Mouse (Mus musculus) T-helper 1 cell (primary cell): Measurements from ENCODE around the gene Ggcx.

Experiments
- in situ Hi-C: fragments of 300-600 bp; cut with MboI, MseI; formaldehyde crosslinking; loops from one replicate; pipeline ENCODE4 v1.15.1; 2025; ENCODE audit warnings: high pct_unique_total_duplicates

Gene Ggcx

DNA sequence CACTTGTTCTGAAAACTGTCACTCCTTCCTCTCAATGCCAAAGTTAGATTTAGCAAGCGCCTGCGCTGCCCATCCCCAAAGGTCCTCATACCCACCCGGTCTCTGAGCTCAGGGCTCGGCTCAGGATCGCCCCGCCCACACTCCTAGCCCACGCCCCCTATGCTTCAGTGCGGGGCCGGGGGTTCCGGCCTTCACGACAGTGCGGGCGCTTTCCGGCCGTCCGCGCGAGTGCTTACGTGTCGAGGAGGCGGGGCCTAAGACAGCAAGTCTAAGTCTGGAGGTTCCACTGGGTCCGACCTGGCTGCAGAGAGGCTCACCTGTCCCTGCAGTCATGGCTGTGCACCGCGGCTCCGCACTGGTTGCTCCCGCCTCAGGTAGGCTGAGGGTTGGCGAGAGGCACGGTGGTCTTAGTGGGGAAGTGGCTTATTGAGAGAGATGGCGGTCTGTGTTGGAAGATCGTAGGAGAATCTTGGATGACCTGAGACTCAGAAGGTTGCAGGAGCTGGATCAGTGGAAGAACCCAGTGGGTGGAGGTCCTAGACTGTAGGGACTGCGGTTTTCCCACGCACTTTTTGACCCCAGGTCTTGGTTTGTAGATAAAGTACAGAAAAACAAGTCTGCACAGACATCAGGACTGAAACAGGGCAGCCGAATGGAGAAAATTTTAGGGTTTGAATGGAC is at the start of gene Ggcx:
Gene Ggcx, plus strand, starts transcription at position 233 of the 681 bp plus-strand sequence.
- in situ Hi-C loops: no loop called here

DNA sequence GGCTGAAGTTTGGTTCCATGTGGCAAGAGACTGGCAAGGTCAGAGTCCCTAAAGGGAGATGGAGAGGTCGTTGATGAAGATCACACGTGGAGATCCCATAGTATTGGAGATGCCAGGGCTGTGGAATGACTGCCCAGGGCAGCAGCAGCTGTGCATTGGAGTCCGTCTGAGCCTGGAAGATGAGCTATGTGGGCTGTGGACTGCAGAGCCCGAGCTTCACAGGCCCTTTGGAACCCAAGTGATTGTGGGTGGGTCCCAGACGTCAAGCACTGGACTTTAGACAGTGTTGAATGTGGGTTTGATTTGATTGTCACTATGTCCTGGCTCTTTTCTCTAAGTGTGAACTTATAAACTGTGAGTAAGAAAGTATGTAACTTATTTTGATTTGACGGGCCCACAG is 49.1 kb upstream of the Ggcx start:
- in situ Hi-C loops: no loop called here

DNA sequence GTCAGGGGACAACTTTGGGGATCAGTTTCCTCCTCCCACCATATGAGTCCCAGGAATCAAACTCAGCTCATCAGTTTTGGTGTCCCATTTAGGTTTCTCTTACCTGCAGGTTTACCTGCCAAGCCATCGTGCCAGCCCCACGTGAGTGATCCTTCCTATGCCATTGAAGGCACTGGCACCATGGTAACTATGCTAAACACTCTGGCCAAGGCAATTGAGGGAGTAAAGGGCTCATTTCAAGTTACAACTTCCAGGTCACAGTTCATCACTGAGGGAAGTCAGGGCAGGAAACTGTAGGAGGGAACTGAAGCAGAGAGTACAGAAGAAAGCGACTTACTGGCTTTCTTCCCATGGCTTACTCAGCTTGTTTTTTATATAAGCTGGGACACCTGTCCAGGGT is 47.8 kb upstream of the Ggcx start:
- in situ Hi-C loops: no loop called here

DNA sequence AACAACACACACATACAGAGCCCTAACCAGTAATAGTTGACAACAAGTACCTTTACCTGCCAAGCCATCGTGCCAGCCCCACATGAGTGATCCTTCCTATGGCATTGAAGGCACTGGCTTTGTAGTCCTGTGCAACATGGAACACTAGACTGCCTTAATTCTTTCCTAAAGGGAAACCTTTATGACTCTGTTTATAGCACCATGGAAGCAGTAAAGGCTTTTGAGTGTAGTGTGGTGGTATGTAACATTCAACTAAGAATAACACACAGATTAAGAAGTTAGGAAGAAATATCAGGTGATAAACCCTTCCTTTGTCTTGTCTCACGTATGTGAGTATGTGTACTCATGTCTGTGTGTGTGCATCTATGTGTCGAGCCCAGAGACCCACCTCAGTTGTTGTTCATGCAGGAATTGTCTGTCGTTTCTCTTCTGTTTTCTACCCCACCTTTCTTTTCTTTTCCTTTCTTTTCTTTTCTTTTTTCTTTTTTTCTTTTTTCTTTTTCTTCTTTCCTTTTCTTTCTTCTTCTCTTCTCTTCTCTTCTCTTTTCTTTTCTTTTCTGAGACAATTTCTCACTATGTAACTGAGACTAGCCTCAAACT is 47.2 kb upstream of the Ggcx start, which contains the start of gene Rnf181:
Gene Rnf181, minus strand, starts transcription at position 113 of the 600 bp plus-strand sequence.
- in situ Hi-C loops: no loop called here

DNA sequence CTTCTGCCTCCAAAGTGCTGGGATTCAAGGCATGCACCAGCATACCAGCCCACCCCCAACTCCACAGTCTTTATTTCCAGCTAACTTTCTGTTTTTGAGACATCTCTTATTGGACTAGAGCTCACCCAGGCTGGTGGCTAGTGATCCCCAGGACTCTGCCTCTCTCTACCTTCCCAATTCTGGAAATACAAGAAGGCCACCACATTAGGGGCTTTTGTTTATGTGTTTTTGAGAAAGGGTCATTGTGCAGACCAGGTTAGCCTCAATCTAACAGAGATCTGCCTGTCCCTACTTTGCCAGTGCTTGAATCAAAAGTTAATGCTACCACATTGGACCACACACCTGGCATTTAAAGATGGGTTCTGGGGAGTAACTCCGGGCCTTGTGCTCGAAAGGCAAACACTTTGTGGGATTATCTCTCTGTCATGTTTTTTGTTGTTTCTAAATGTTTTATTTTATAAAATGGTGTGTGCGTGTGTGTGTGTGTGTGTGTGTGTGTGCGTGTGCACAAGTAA is 46.6 kb upstream of the Ggcx start:
- in situ Hi-C loops: no loop called here

DNA sequence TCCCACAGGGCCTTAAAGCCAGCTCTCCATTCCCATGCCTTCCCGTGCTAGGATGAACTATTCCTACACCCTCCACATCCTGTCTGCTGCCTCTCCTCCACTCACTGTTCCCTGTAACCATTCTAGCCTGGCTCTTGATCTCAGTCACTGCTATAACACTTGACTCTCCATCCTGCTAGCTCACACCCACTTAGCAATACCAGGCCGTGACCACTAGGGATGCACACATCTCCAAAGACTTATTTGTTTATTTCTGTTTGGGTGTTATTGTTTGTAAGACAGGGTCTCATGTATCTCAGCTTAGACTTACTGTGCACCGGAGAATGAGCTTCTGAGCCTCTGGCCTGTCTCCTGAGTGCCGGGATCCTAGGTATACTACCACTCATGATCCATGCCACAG is 44.6 kb upstream of the Ggcx start:
- in situ Hi-C loops: no loop called here

DNA sequence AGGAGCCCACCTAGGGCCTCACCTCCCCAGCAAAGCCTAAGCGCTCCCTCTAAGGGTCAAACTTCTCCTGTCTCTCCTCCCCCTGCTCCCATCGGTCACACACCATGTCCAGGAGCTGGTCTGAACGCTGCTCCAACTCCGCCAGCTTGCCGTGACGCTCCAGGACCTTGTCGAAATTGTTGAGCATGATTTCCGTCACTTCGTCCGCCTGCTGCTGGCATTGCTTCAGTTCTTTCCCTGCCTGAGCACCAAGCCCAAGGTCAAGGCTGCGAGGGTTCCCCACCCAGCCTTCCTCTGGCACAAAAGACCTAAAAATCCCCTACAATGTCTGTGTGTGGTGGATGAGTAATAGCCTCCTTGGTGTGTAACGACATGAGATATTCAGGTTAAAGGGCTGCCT is 44.0 kb upstream of the Ggcx start:
- in situ Hi-C loops: no loop called here

DNA sequence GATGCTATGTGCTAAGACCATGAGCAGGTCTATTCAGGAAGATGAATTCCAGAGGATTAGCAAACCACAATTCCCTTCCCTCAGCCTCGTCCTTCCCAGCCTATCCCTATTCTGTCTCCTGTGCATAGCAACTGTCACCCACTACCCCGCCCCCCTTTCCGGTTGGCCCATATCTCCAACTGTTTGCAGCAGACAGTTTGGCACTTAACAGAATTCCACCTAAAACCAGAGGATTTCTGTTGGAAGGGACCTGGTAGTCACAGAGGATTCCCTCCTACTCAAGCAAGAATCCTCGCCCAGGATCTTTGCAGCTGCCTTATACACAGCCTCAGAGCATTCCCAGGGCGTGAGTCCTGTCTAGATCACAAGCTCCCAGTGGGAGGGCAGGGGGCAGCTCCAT is 43.0 kb upstream of the Ggcx start:
- in situ Hi-C loops: no loop called here

DNA sequence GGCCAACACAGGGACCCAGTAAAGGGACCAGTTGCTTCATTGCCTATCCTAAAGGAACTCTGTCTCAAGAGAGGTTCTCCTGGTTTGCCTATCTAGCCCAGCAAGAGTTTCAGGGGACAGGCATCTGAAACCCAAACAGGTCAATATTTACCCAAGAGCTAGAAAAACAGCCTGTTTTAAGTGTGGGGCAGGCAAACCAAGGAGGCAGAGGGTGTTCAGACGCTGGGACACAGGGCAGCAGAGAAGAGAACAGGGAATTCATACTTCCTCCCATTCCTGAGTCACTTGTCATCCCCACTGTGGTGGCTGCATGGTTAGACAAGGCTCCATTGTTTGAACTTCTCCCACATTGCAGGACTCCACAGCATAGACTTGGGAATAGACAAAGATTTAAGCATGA is 42.5 kb upstream of the Ggcx start:
- in situ Hi-C loops: no loop called here

DNA sequence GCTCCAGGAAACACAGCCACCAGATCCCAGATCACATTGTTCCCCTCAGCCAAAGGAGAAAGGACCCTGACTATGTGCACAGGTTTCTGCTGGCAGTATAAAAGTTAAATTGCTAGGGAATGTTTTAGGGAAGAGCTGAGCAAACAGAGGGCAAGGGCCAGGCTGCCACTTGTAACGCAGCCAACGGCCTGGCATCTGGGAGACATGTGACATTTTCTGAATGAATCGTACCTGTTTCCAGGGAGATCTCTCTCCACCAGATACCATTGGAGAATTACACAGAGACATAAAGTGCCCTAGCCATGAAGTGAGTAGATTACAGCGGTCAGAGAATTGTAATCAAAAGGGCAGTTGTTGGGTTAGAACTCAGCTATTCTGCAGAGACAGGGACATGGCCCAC is 40.9 kb upstream of the Ggcx start:
- in situ Hi-C loops: no loop called here

DNA sequence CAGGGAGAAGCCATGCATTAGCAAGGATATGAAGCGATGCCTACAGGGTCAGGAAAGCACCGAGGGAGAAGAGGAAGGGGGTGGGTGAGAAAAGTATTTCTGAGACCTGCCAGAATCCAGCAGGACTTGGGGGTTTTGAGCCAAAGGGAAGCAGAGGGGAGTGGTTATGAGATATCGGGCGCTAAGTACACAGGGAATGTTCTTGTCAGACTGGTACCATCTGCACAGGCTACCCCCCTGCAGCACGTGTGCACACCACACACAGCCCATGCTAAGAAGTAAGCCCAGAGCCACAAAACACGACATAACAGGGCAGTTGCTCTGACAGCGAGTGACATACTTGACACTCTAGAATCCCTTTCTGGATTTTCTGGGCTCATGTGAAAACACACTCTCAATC is 39.9 kb upstream of the Ggcx start:
- in situ Hi-C loops: no loop called here

DNA sequence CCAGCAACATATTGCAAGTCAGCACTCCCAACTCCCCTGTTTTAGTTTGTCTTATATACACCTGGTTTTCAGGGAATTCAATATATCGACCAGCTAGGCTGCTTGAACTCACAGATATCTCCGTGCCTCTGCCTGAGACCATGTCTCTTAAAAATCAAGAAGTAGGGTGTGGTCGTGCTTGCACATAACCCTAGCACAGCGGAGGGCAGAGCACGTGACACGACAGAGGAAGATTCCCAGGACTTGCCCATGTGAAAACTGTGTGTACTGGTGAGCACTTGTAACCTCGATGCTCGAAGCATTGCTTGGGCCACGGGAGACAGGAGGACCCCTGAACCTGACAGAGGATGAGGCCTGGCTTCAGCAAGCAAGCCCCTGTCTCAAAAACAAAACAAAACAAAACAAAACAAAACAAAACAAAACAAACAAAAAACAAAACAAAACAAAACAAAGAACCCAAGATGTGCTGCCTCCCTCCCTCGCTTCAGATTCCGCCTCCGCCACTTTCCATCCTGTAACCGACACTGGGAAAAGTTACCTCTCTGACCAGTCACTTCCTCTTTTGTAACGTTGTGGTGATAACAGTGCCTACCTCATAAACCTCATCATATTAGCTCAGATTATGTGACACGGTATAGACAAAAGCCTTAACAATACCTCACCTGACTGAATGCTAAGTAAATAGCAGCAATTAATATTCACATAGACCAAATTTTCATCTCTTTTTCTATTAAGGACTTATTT is 39.1 kb upstream of the Ggcx start:
- in situ Hi-C loops: no loop called here

DNA sequence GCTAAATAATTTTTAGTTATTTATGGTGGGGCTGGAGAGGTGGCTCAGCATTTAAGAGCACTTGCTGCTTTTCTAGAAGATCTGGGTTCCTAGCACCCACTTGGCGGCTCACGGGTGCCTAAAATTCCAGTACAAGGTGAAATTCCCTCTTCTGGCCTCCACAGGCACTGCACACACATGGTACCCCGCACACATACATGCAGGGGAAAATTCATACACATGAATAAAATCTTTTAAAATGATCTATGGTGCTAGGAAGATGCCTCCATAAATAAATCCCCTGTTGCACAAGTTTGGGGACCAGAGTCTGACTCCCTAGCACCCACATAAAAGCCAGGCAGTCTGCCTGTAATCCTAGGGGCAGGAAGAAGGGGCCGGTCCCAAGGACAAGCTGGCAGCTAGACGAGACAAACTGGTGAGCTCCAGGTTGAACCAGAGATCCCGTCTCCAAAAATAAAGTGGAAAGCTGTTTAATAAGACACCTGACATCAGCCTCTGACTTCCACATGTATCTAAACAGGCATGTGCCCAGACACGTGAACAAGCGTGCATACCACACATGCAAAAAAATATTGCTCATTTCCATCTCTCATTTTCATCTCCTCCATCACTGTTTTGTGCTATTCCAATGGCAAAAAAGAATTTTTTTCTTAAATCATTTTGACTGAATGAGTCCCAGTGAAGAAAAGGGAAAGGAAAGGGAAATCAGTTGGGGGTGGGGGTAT is 35.4 kb upstream of the Ggcx start:
- in situ Hi-C loops: no loop called here

DNA sequence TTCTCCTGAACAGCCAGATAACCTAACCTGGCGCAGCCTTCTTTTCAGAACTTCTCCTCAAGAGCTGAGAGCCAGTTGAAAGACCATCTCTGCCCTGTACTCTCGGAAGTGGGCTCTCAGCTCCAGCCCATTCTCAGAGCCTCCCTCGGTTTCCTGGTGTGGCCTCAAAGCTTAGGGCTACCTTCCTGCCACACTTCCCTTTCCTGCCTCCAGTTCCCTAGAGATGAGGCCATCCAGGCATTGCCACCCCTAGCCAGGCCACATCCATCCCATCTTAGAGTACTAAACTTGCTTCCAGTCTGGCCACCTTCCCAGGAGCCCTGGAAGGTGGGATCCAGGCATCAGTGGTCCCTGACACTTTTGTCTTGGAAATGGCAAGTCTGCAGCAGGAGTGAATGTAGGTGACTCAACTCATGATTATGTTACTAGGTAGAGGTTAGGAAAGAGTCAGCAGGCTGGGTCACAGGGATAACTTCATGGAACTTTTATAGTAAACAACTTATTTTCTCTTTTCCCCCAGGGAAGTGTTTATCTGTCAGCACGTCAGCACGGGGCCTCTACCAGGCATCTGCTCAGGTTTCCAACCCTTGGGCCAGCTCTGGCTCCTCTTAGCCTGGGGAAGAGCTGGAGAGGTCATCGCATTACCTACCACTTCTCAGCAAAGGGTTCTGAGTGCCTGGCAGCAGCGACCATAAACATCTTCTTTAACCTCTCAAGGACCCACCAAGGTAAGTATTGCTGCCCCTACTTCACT is 34.6 kb upstream of the Ggcx start:
- in situ Hi-C loops: no loop called here

DNA sequence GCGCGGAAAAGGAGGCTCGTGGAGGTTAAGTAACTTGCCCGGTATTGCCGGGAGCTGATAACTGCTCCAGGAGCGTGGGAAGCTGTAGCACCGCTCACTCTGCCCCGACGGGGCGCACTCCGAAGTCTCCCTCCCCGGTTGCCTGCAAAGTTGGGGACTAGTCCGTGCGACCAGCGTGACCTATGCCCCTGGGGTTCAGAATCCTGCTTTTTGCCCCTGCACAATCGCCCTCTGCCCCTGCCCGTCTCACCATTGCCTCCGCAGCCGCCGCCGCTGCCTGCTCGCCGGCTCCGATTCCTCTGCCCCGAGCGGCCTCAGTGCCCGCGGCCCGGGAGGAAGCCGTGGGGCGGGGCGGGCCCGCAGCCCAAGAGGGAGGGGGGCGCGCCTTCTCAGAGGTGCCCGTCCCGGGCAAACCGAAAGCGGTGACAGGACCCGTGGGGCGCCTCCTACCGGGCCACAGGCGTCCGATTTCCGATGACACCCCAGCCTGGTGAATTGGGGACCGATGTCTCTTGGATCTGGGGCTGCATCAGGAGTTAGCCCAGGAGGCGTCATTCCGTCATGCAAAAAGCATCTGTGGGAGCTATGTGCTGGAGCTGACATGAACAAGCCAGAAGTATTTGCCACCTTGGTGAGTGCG is 33.9 kb upstream of the Ggcx start, which contains the start of gene Vamp5:
Gene Vamp5, minus strand, starts transcription at position 338 of the 640 bp plus-strand sequence.
- in situ Hi-C loops: no loop called here

DNA sequence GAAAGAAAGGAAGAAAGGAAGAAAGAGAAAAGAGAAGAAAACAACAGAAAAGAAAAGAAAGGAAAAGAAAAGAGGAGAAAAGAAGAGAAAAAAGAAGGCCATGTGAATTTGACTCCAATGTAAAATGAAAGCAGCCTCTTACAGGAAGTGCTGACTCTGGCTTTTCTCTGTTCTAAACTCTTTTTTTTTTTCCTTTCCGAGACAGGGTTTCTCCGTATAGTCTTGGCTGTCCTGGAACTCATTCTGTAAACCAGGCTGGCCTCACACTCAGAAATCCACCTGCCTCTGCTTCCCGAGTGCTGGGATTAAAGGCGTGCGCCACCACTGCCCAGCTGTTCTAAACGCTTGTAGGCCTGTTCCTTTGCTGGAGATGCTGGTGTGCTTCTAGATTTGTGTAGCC is 31.6 kb upstream of the Ggcx start:
- in situ Hi-C loops: no loop called here

DNA sequence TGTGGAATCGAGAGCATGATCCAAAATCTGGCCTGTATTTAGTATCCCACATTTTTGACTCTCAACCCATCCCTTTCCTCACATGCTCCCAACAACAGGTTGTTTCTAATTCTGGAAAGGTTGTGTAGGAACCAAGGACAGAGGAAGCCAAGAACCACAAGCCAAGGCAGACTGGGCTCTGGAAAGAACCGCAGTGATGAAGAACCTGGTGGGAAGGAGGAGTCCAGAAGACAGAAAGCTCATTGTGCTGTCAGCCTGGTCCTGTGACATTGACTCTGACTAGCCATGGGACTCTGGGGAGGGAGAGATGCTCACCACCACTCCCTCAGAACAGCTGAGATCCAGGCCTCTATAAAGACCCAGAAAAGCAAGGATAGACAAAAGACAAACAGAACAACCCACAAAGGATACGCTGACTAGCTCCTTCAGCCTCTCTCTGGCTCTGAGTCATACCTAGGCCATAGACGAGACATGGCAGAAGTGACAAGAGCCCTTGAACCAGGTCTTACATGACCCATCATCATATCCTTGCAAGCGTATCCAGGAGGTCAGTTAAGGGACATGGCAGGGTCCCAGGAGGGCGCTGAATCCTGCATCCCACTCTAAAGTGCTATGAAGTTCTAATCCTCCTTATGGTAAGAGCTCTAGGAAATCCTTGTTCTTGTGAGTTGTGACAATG is 30.8 kb upstream of the Ggcx start:
- in situ Hi-C loops: no loop called here

DNA sequence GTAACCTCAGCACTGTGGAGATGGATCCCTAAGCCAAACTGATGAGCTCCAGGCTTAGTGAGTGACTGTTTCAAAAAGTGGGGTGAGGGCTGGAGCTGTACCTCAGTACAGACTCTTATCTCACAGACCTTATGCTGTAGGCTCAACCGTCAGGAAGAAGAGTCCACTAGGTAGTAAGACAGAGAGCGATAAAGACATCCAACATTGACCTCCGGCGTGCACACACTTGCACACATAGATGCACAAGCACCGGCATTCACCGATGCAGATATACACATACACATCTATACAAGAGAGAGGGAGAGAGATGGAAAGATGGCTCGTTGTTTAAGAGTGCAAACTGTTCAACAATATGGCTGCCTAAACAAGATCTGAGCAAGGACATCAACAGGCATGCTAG is 30.2 kb upstream of the Ggcx start:
- in situ Hi-C loops: no loop called here

DNA sequence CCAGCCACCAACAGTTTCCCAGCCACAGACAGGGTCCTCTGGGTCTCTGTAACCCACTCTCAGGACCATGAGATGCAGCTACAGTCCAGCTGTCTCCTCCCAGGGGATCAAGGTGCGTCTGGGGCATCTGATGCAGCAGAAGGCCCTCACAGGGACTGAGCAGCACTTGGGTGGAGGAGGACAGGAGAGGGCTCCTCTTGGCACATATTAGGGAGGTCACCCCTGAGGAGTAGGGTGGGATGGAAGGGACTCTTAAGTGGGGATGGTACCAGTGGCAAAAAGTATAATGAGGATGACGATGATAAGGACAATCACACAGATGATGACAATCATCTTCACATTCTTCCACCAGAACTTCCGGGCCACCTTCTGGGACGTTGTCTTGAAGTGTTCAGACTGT is 28.9 kb upstream of the Ggcx start:
- in situ Hi-C loops: no loop called here

DNA sequence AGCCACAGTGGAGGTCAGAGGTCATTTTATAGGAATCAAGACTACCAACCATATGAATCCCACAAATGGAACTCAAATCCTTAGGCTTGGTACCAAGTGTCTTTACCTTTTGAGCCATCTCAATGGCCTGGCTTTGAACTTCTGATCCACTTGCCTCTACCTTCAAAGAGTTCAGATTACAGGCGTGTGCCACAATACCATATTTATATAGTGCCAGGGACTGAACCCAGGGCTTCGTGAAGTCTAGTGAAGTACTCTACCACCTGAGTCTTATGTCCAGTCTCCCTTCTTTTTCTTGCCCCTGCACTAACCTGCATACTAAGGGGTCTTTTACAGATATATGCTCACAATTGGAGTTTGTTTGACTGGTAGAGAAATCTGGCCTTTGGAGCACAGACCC is 27.5 kb upstream of the Ggcx start:
- in situ Hi-C loops: no loop called here
